In genomic region chr9:60266583-60267272, GRCm38 (mm10) we compare ENCODE assay signal across 15 mouse cellular contexts.
DNase-seq lines count a peak whose midpoint lies in the region; ATAC-seq lines count a peak whose summit lies in the region.
"Had no signal": no experiment of that assay in that cellular context is flagged by ENCODE, and none has a peak within 500 bp of the region (broad histone marks: within the 10 kb centered on the region; RNA-seq: fewer than 3 reads in every experiment).

No protein-coding gene starts in this region.

- H3K4me2 ChIP-seq in neural tube, embryonic 11.5 days (ENCODE audit: low read depth), result no peak overlapping the region
- no peak overlapping the region for H3K4me2 ChIP-seq in forebrain, embryonic 16.5 days (ENCODE audit: low read length)
- H3K4me2 ChIP-seq in midbrain, embryonic 11.5 days, result no peak overlapping the region
- H3K4me2 ChIP-seq in kidney, embryonic 15.5 days, result no peak overlapping the region
- H3K4me2 ChIP-seq: heart, embryonic 13.5 days; liver, embryonic 11.5 days had no signal

- H3K36me3 ChIP-seq in neural tube, embryonic 11.5 days (ENCODE audit: control insufficient read depth, insufficient read depth, low read length), result no peaks in the 10 kb centered on the region
- no peaks in the 10 kb centered on the region for H3K36me3 ChIP-seq in forebrain, embryonic 16.5 days (ENCODE audit: control insufficient read depth, insufficient read depth)
- no peaks in the 10 kb centered on the region for H3K36me3 ChIP-seq in midbrain, embryonic 11.5 days (ENCODE audit: control insufficient read depth, insufficient read depth, low read length)
- H3K36me3 ChIP-seq in kidney, embryonic 15.5 days, result no peaks in the 10 kb centered on the region
- H3K36me3 ChIP-seq: heart, embryonic 13.5 days had no signal

- no peaks in the 10 kb centered on the region for H3K9me3 ChIP-seq in neural tube, embryonic 11.5 days (ENCODE audit: control insufficient read depth, low read length)
- H3K9me3 ChIP-seq in forebrain, embryonic 16.5 days (ENCODE audit: control insufficient read depth, low read length), result no peaks in the 10 kb centered on the region
- no peaks in the 10 kb centered on the region for H3K9me3 ChIP-seq in midbrain, embryonic 11.5 days (ENCODE audit: control insufficient read depth, low read length)
- no peaks in the 10 kb centered on the region for H3K9me3 ChIP-seq in kidney, embryonic 15.5 days (replicated peaks)
- H3K9me3 ChIP-seq: heart, embryonic 13.5 days had no signal

- intact Hi-C loops in heart, postnatal 10 days (cut with DNase I), result no loop called here

- DNase-seq in neural tube, embryonic 11.5 days (ENCODE audit: low spot score), result no peak
- no peak for DNase-seq in neural tube, embryonic 10.5 days (ENCODE audit: extremely low spot score, low spot score)
- DNase-seq in midbrain, embryonic 11.5 days (ENCODE audit: low spot score, missing footprints), result peak; percentile 96
- no peak for DNase-seq in heart, postnatal 10 days
- no peak for DNase-seq in thymus, postnatal 0 days (ENCODE audit: low spot score)
- no peak for DNase-seq in testis, postnatal 10 days (ENCODE audit: low spot score)
- DNase-seq: adrenal gland, postnatal 36 days; cerebellum, adult 11 months; gastrocnemius, postnatal 25 days had no signal

- H3K9ac ChIP-seq in neural tube, embryonic 11.5 days (ENCODE audit: low read length), result no peak overlapping the region
- peak overlapping the region; percentile 27 for H3K9ac ChIP-seq in forebrain, embryonic 16.5 days (replicated peaks; ENCODE audit: low read depth, low read length)
- no peak overlapping the region for H3K9ac ChIP-seq in midbrain, embryonic 11.5 days (ENCODE audit: low read length)
- H3K9ac ChIP-seq in kidney, embryonic 15.5 days, result no peak overlapping the region
- H3K9ac ChIP-seq: heart, embryonic 13.5 days had no signal

- H3K4me3 ChIP-seq in neural tube, embryonic 11.5 days (ENCODE audit: low read depth, low read length), result no peak overlapping the region
- no peak overlapping the region for H3K4me3 ChIP-seq in forebrain, embryonic 16.5 days (replicated peaks; ENCODE audit: low read length)
- H3K4me3 ChIP-seq in midbrain, embryonic 11.5 days (ENCODE audit: low read depth, low read length), result no peak overlapping the region
- no peak overlapping the region for H3K4me3 ChIP-seq in kidney, embryonic 15.5 days (replicated peaks)
- H3K4me3 ChIP-seq: heart, embryonic 13.5 days; left cerebral cortex, adult 2 months had no signal

- H3K4me1 ChIP-seq in neural tube, embryonic 11.5 days (ENCODE audit: control insufficient read depth, insufficient read depth, low read length), result peaks cover 5% of the 10 kb centered on the region; the same call in 1 of the 2 replicates
- peaks cover 22% of the 10 kb centered on the region for H3K4me1 ChIP-seq in forebrain, embryonic 16.5 days (replicated peaks; ENCODE audit: control insufficient read depth, insufficient read depth, low read length)
- peaks cover 32% of the 10 kb centered on the region for H3K4me1 ChIP-seq in midbrain, embryonic 11.5 days (ENCODE audit: control insufficient read depth, insufficient read depth, low read length)
- H3K4me1 ChIP-seq in kidney, embryonic 15.5 days, result peaks cover 18% of the 10 kb centered on the region

- H3K27ac ChIP-seq in neural tube, embryonic 11.5 days (ENCODE audit: low read depth, low read length), result 0 out of 2 replicates have a peak overlapping the region, but pooled peaks have one; percentile 14
- H3K27ac ChIP-seq in forebrain, embryonic 16.5 days (ENCODE audit: low read length), result peak overlapping the region; percentile 46
- H3K27ac ChIP-seq in midbrain, embryonic 11.5 days (ENCODE audit: low read depth, low read length), result peak overlapping the region; percentile 88
- no peak overlapping the region for H3K27ac ChIP-seq in kidney, embryonic 15.5 days
- H3K27ac ChIP-seq: heart, embryonic 13.5 days; left cerebral cortex, adult 2 months had no signal

- H3K27me3 ChIP-seq in neural tube, embryonic 11.5 days (ENCODE audit: control insufficient read depth, insufficient read depth, low read length), result no peaks in the 10 kb centered on the region
- no peaks in the 10 kb centered on the region for H3K27me3 ChIP-seq in forebrain, embryonic 16.5 days (replicated peaks; ENCODE audit: control insufficient read depth, insufficient read depth, low read length)
- H3K27me3 ChIP-seq in midbrain, embryonic 11.5 days (ENCODE audit: control insufficient read depth, insufficient read depth, low read length), result no peaks in the 10 kb centered on the region
- H3K27me3 ChIP-seq in kidney, embryonic 15.5 days, result no peaks in the 10 kb centered on the region
- H3K27me3 ChIP-seq: heart, embryonic 13.5 days had no signal

- WGBS in neural tube, embryonic 11.5 days, result 67% methylated on average over 15 of the region's 15 CpGs
- WGBS in forebrain, embryonic 16.5 days, result 6% methylated on average over 15 of the region's 15 CpGs
- whole genome bisulfite sequencing in midbrain, embryonic 11.5 days, result 14% methylated on average over 15 of the region's 15 CpGs
- 87% methylated on average over 15 of the region's 15 CpGs for WGBS in kidney, embryonic 15.5 days

- ATAC-seq in neural tube, embryonic 11.5 days (ENCODE audit: insufficient read depth, low FRiP score, low TSS enrichment), result no peak
- ATAC-seq in forebrain, embryonic 16.5 days, result peak; percentile 89
- ATAC-seq in midbrain, embryonic 11.5 days (ENCODE audit: low FRiP score), result peak; percentile 86
- ATAC-seq in kidney, embryonic 15.5 days (replicated peaks; ENCODE audit: low FRiP score), result no peak
- ATAC-seq: lung, postnatal 0 days had no signal

Comparison
In these comparisons a context has a peak if more than half of its experiments do, and no peak if none do; other contexts are left out.
1. ATAC-seq: peak in forebrain, embryonic 16.5 days (single experiment) and midbrain, embryonic 11.5 days (single experiment); none in neural tube, embryonic 11.5 days (single experiment) and kidney, embryonic 15.5 days (single experiment).